Mouse (Mus musculus): ENCODE measurements around the gene Mef2b.

Gene Mef2b

GRCm38 (mm10) chr8:70139026-70139857, at the start of gene Mef2b, which contains the start of the genes Rfxank and Borcs8:
TSS of gene Mef2b (plus strand) at chr8:70139711.
TSS of gene Rfxank (minus strand) at chr8:70139154.
TSS of gene Borcs8 (plus strand) at chr8:70139499.
- peak; percentile 99 for DNase-seq (ENCODE audit: low spot score in 2 of 2)

- DNase-seq (ENCODE audit: low spot score in 2 of 2), result no peak
Measured at GRCm38 (mm10) chr8:70092786-70093185, 46.7 kb upstream of the Mef2b start.

- DNase-seq (ENCODE audit: low spot score in 2 of 2), result no peak
Measured at GRCm38 (mm10) chr8:70099276-70099675, 40.2 kb upstream of the Mef2b start.

GRCm38 (mm10) chr8:70100241-70100640, 39.3 kb upstream of the Mef2b start:
- no peak for DNase-seq (ENCODE audit: low spot score in 2 of 2)

GRCm38 (mm10) chr8:70104506-70104905, 35.0 kb upstream of the Mef2b start:
- DNase-seq (ENCODE audit: low spot score in 2 of 2), result peak; percentile 39 to 75

- no peak for DNase-seq (ENCODE audit: low spot score in 2 of 2)
Measured at GRCm38 (mm10) chr8:70104922-70105321, 34.6 kb upstream of the Mef2b start.

GRCm38 (mm10) chr8:70110451-70110850, 29.1 kb upstream of the Mef2b start:
- no peak for DNase-seq (ENCODE audit: low spot score in 2 of 2)

GRCm38 (mm10) chr8:70111192-70111795, 28.2 kb upstream of the Mef2b start:
- no peak for DNase-seq (ENCODE audit: low spot score in 2 of 2)

GRCm38 (mm10) chr8:70112401-70113016, 27.0 kb upstream of the Mef2b start:
- DNase-seq (ENCODE audit: low spot score in 2 of 2), result no peak

- no peak for DNase-seq (ENCODE audit: low spot score in 2 of 2)
Measured at GRCm38 (mm10) chr8:70114488-70114887, 25.0 kb upstream of the Mef2b start.

- DNase-seq (ENCODE audit: low spot score in 2 of 2), result no peak
Measured at GRCm38 (mm10) chr8:70114892-70115291, 24.6 kb upstream of the Mef2b start.

- DNase-seq (ENCODE audit: low spot score in 2 of 2), result peak in 1 of 2 experiments; percentile 52
Measured at GRCm38 (mm10) chr8:70117611-70118010, 21.9 kb upstream of the Mef2b start.

- no peak for DNase-seq (ENCODE audit: low spot score in 2 of 2)
Measured at GRCm38 (mm10) chr8:70118726-70119700, 20.5 kb upstream of the Mef2b start.

- no peak for DNase-seq (ENCODE audit: low spot score in 2 of 2)
Measured at GRCm38 (mm10) chr8:70120667-70121066, 18.8 kb upstream of the Mef2b start, which contains the start of gene Ncan. TSS of gene Ncan (minus strand) at chr8:70120873.

- no peak for DNase-seq (ENCODE audit: low spot score in 2 of 2)
Measured at GRCm38 (mm10) chr8:70122863-70123262, 16.6 kb upstream of the Mef2b start.

GRCm38 (mm10) chr8:70124992-70125391, 14.5 kb upstream of the Mef2b start:
- DNase-seq (ENCODE audit: low spot score in 2 of 2), result no peak

GRCm38 (mm10) chr8:70128435-70128834, 11.1 kb upstream of the Mef2b start:
- DNase-seq (ENCODE audit: low spot score in 2 of 2), result no peak

- no peak for DNase-seq (ENCODE audit: low spot score in 2 of 2)
Measured at GRCm38 (mm10) chr8:70129309-70129952, 10.1 kb upstream of the Mef2b start.

- no peak for DNase-seq (ENCODE audit: low spot score in 2 of 2)
Measured at GRCm38 (mm10) chr8:70130066-70130465, 9.4 kb upstream of the Mef2b start.

- DNase-seq (ENCODE audit: low spot score in 2 of 2), result peak; percentile 82 to 92
Measured at GRCm38 (mm10) chr8:70131166-70131883, 8.2 kb upstream of the Mef2b start, which contains the start of gene Nr2c2ap. TSS of gene Nr2c2ap (plus strand) at chr8:70131333.

Data from spleen, postnatal 4 days (tissue).